Mouse (Mus musculus): ENCODE data around the gene Commd6. TPM values are rescaled to one million over a fixed set of nuclear protein-coding genes. Genes with fewer than 3 reads are reported as not detected.
A peak's percentile ranks its signal among the peaks of the same experiment; 100 is the strongest.

The Commd6 gene
- total and polyA plus RNA-seq, 3 experiments, result 6.5 to 191 (median 75.2) TPM

DNA sequence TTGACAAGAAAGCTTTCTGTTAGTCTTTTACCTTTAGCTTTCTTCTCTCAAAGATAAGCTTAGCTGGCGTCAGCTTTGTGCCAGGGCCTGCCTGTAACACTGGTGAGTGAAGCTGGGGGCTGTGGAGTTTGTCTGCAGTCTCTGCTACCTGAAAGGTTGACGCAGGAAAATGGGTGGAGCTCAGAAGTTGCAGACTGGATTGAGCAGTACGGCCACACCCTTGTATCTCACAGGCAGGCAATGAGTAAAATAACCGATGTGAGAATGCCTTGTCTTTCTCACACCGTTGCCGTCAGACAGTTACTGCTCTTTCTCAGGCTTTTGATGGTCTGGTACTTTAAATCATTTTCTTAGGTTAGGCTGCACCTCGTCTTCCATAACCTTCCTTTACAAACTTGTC is 25.6 kb upstream of the Commd6 start:
- no peak overlapping the region for H3K4me3 ChIP-seq (ENCODE audit: low read depth, low read length)
- peaks cover 64% of the 10 kb centered on the region for H3K36me3 ChIP-seq (replicated peaks)
- no peaks in the 10 kb centered on the region for H3K9me3 ChIP-seq (replicated peaks)
- H3K4me1 ChIP-seq (ENCODE audit: insufficient read depth, low read depth, low read length), result peaks cover 3% of the 10 kb centered on the region
- no peaks in the 10 kb centered on the region for H3K27me3 ChIP-seq (ENCODE audit: insufficient read depth, low read length)
- no peak for DNase-seq (ENCODE audit: low spot score)
- TF ChIP-seq CTCF (IDR thresholded peaks at IDR 0.05; ENCODE audit: low read depth, low read length), result no peak
- TF ChIP-seq TAL1 (conservative IDR thresholded peaks at IDR 0.05; ENCODE audit: low read depth, low read length), result no peak
- no peak for TF ChIP-seq POLR2AphosphoS5 (IDR thresholded peaks at IDR 0.05; ENCODE audit: insufficient replicate concordance, low read depth, low read length)
- TF ChIP-seq GATA1 (IDR thresholded peaks at IDR 0.05; ENCODE audit: borderline replicate concordance, low read length), result no peak
- TF ChIP-seq GATA2 (IDR thresholded peaks at IDR 0.05; ENCODE audit: borderline replicate concordance, low read depth, low read length), result no peak
- no peak for ATAC-seq (ENCODE audit: extremely low read depth, insufficient number of reproducible peaks, low FRiP score, poor library complexity, severe bottlenecking)

DNA sequence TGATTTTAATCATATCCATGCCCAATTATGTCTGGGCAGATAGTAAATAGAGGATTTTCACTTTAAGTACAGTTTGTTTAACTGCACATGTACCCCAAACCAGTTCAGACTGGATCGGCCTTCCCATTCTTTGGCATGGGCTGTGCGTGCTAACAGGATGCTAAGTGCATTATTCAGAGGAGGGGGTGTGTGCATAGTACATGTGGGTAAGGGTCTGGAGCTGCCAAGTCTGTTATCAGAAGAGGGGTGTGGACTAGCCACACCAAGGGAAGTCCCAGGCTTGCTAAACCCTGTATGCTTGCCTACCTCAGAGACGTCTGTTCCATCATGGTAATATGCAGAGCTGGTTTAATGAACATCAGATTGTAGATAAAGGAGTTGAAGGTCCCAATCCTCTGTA is 23.8 kb upstream of the Commd6 start:
- H3K36me3 ChIP-seq (replicated peaks), result peaks cover 63% of the 10 kb centered on the region
- H3K9me3 ChIP-seq (replicated peaks), result no peaks in the 10 kb centered on the region
- peaks cover 5% of the 10 kb centered on the region for H3K4me1 ChIP-seq (ENCODE audit: insufficient read depth, low read depth, low read length)
- no peaks in the 10 kb centered on the region for H3K27me3 ChIP-seq (ENCODE audit: insufficient read depth, low read length)
- ATAC-seq (ENCODE audit: extremely low read depth, insufficient number of reproducible peaks, low FRiP score, poor library complexity, severe bottlenecking) (no peak), DNase-seq (ENCODE audit: low spot score) (no peak)
- TF ChIP-seq POLR2AphosphoS5 (IDR thresholded peaks at IDR 0.05; ENCODE audit: insufficient replicate concordance, low read depth, low read length) (no peak), GATA1 (IDR thresholded peaks at IDR 0.05; ENCODE audit: borderline replicate concordance, low read length) (no peak), TAL1 (conservative IDR thresholded peaks at IDR 0.05; ENCODE audit: low read depth, low read length) (no peak), CTCF (IDR thresholded peaks at IDR 0.05; ENCODE audit: low read depth, low read length) (no peak), GATA2 (IDR thresholded peaks at IDR 0.05; ENCODE audit: borderline replicate concordance, low read depth, low read length) (no peak)
- H3K4me3 ChIP-seq (ENCODE audit: low read depth, low read length), result no peak overlapping the region

DNA sequence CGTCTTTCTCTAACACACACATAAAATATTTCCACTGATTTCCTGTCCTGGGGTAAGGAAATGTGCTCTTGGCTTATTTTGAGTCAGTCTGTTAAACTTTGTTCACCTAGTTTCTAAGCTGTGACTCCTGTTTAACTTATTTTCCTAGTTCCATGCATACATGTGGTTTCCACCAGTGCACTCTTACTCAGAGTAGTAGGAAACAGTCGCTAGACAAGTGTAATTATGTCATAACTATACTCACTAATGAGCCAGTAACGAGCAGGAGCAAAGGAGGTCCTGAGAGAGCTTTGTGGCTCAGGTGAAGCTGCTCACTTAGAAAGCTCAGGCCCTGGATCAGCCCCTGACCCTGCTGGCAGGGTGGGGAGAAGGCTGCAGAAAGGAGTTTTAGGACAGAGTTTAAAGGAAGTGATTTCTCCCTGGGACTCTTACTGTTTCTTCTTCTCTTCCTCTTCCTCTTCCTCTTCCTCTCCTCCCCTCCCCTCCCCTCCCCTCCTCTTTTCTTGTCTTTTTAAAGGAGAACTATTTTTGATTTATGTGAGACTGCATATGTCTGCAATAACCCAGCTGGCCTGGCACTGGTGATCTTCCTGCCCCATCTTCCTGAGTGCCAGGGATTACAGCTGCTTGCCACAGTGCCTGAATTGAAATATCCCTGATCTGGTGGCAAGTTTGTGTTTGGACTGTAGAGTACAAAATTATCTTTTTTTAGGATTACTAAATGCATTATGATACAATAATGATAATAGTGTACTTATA is 21.3 kb upstream of the Commd6 start:
- peaks cover 5% of the 10 kb centered on the region for H3K4me1 ChIP-seq (ENCODE audit: insufficient read depth, low read depth, low read length)
- H3K9me3 ChIP-seq (replicated peaks), result no peaks in the 10 kb centered on the region
- ATAC-seq (ENCODE audit: extremely low read depth, insufficient number of reproducible peaks, low FRiP score, poor library complexity, severe bottlenecking) (no peak), DNase-seq (ENCODE audit: low spot score) (no peak)
- no peaks in the 10 kb centered on the region for H3K27me3 ChIP-seq (ENCODE audit: insufficient read depth, low read length)
- TF ChIP-seq POLR2AphosphoS5 (IDR thresholded peaks at IDR 0.05; ENCODE audit: insufficient replicate concordance, low read depth, low read length), result no peak
- no peak for TF ChIP-seq CTCF (IDR thresholded peaks at IDR 0.05; ENCODE audit: low read depth, low read length)
- no peak for TF ChIP-seq TAL1 (conservative IDR thresholded peaks at IDR 0.05; ENCODE audit: low read depth, low read length)
- no peak for TF ChIP-seq GATA1 (IDR thresholded peaks at IDR 0.05; ENCODE audit: borderline replicate concordance, low read length)
- TF ChIP-seq GATA2 (IDR thresholded peaks at IDR 0.05; ENCODE audit: borderline replicate concordance, low read depth, low read length), result no peak
- peaks cover 58% of the 10 kb centered on the region for H3K36me3 ChIP-seq (replicated peaks)
- no peak overlapping the region for H3K4me3 ChIP-seq (ENCODE audit: low read depth, low read length)

DNA sequence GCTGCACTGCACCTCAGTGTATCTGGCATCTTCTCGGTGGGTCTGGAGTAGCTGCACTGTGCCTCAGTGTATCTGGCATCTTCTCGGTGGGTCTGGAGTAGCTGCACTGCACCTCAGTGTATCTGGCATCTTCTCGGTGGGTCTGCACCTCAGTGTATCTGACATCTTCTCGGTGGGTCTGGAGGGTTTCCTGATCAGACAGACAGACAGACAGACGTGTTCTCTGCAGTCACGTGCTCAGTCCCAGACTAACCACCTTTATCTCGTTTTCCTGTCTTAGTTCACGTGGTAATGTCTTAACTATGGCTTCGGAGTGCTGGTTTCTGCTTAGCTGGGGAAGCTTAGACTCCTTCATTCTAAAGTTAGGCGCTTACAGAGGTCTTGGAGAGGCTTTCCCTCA is 15.8 kb upstream of the Commd6 start:
- no peak for DNase-seq (ENCODE audit: low spot score)
- H3K4me1 ChIP-seq (ENCODE audit: insufficient read depth, low read depth, low read length), result peaks cover 30% of the 10 kb centered on the region
- H3K4me3 ChIP-seq (ENCODE audit: low read depth, low read length), result no peak overlapping the region
- no peak for ATAC-seq (ENCODE audit: extremely low read depth, insufficient number of reproducible peaks, low FRiP score, poor library complexity, severe bottlenecking)
- no peak for TF ChIP-seq GATA1 (IDR thresholded peaks at IDR 0.05; ENCODE audit: borderline replicate concordance, low read length)
- TF ChIP-seq TAL1 (conservative IDR thresholded peaks at IDR 0.05; ENCODE audit: low read depth, low read length), result no peak
- TF ChIP-seq GATA2 (IDR thresholded peaks at IDR 0.05; ENCODE audit: borderline replicate concordance, low read depth, low read length), result no peak
- no peak for TF ChIP-seq POLR2AphosphoS5 (IDR thresholded peaks at IDR 0.05; ENCODE audit: insufficient replicate concordance, low read depth, low read length)
- no peak for TF ChIP-seq CTCF (IDR thresholded peaks at IDR 0.05; ENCODE audit: low read depth, low read length)
- no peaks in the 10 kb centered on the region for H3K9me3 ChIP-seq (replicated peaks)
- H3K27me3 ChIP-seq (ENCODE audit: insufficient read depth, low read length), result no peaks in the 10 kb centered on the region; the same call in 1 of the 2 replicates
- peaks cover 35% of the 10 kb centered on the region for H3K36me3 ChIP-seq (replicated peaks)

DNA sequence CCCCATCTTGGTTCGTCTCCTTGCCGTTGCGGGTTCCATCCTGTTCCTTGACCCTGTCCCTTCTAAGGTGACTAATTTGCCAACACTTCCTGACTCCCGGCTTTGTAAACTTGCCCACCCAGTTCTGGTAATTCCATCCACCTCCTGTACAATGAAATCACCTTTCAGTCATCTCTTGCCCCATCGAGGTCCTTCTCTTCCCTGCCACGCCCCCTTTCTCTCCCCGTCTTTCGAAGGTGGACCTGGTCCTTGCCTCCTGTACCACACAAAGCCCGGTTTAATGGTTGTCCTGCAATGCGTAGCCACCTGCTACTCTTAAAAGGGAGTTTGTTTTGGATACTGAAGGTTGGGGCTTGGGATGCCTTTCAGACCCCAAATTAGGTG is 14.0 kb upstream of the Commd6 start:
- peak; percentile 28 for DNase-seq (ENCODE audit: low spot score)
- ATAC-seq (ENCODE audit: extremely low read depth, insufficient number of reproducible peaks, low FRiP score, poor library complexity, severe bottlenecking), result no peak
- Histone ChIP-seq H3K4me3 (ENCODE audit: low read depth, low read length) (peak overlapping the region; percentile 84), H3K27me3 (ENCODE audit: insufficient read depth, low read length) (peaks cover 10% of the 10 kb centered on the region; the same call in 1 of the 2 replicates), H3K9me3 (replicated peaks) (no peaks in the 10 kb centered on the region), H3K4me1 (ENCODE audit: insufficient read depth, low read depth, low read length) (peaks cover 28% of the 10 kb centered on the region), H3K36me3 (replicated peaks) (peaks cover 19% of the 10 kb centered on the region)
- TF ChIP-seq GATA1 (IDR thresholded peaks at IDR 0.05; ENCODE audit: borderline replicate concordance, low read length), result no peak
- no peak for TF ChIP-seq POLR2AphosphoS5 (IDR thresholded peaks at IDR 0.05; ENCODE audit: insufficient replicate concordance, low read depth, low read length)
- no peak for TF ChIP-seq TAL1 (conservative IDR thresholded peaks at IDR 0.05; ENCODE audit: low read depth, low read length)
- no peak for TF ChIP-seq CTCF (IDR thresholded peaks at IDR 0.05; ENCODE audit: low read depth, low read length)
- no peak for TF ChIP-seq GATA2 (IDR thresholded peaks at IDR 0.05; ENCODE audit: borderline replicate concordance, low read depth, low read length)

DNA sequence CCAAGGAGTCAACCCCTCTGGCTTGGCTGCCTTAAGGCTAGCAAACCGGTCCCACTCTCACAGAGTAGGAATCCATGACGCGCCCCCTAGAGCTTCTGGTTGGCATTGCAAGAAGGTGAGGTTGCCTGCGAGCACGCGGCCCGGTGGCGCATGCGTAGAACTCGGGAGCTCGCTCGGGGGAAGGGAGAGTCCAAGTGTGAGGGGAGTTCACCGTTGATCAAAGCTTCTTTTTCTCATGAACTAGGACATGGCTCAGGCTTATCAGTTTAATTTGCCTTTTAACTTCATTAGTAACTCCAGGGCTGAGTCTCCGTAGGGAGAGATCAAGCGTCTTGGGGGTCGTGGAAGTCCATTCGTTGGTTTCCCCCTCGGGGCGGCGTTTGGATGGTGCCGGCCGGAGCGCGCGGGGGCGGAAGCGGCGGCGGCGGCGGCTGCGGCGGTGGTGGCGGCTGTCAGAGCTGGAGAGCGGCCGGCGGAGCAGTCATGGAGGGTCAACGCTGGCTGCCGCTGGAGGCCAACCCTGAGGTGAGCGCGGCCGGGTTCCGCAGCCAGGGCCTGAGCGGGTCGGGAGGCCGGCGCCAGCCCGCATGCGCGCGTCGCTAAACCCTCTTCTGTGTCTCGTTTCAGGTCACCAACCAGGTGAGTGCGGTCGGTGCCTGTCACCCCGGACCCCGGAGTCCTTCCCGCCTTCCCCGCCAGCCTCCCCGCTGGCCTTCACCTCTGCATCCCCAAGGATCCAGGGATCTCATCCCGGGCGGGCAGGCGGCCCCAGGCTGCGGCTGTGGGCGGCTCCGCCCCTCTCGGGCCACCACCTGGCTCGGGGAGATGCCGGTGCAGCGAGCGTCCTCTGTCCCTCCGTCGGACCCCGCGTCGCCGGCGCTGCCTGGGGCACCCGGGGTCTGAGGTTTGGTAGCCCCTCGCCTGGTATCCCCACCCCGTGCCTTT is 13.4 kb upstream of the Commd6 start, which contains the start of gene Uchl3:
Uchl3 (plus strand) TSS at position 387 of the 945 bp plus-strand sequence.
- no peak for TF ChIP-seq TAL1 (conservative IDR thresholded peaks at IDR 0.05; ENCODE audit: low read depth, low read length)
- TF ChIP-seq CTCF (IDR thresholded peaks at IDR 0.05; ENCODE audit: low read depth, low read length), result peak; percentile 96
- H3K9me3 ChIP-seq (replicated peaks), result no peaks in the 10 kb centered on the region
- peaks cover 28% of the 10 kb centered on the region for H3K4me1 ChIP-seq (ENCODE audit: insufficient read depth, low read depth, low read length)
- H3K27me3 ChIP-seq (ENCODE audit: insufficient read depth, low read length), result peaks cover 11% of the 10 kb centered on the region; the same call in 1 of the 2 replicates
- peaks cover 13% of the 10 kb centered on the region for H3K36me3 ChIP-seq (replicated peaks)
- ATAC-seq (ENCODE audit: extremely low read depth, insufficient number of reproducible peaks, low FRiP score, poor library complexity, severe bottlenecking), result peak; percentile 76
- peak; percentile 98 for DNase-seq (ENCODE audit: low spot score)
- H3K4me3 ChIP-seq (ENCODE audit: low read depth, low read length), result peak within 1 kb of the TSS; percentile 84
